Mouse (Mus musculus): ENCODE results near the gene Pfkm.

GRCm38 (mm10) chr15:98144861-98145507 is 52.6 kb downstream of the Pfkm start:
- TF ChIP-seq POLR2AphosphoS2 (IDR thresholded peaks at IDR 0.05; ENCODE audit: low read depth, low read length) (no peak), MAX (IDR thresholded peaks at IDR 0.05; ENCODE audit: low read length) (no peak), HCFC1 (IDR thresholded peaks at IDR 0.05; ENCODE audit: low read depth, low read length) (no peak), JUND (conservative IDR thresholded peaks at IDR 0.05; ENCODE audit: low read depth, low read length) (no peak), ELF1 (IDR thresholded peaks at IDR 0.05; ENCODE audit: low read depth, low read length) (no peak), CTCF (conservative IDR thresholded peaks at IDR 0.05 in 1 of 2, IDR thresholded peaks at IDR 0.05 in 1 of 2; ENCODE audit: low read depth in 2 of 2, low read length in 2 of 2) (no peak), SMC3 (IDR thresholded peaks at IDR 0.05; ENCODE audit: low read depth, low read length) (no peak), POLR2A (IDR thresholded peaks at IDR 0.05; ENCODE audit: low read depth, low read length) (no peak), EP300 (IDR thresholded peaks at IDR 0.05; ENCODE audit: low read length) (no peak), MYC (IDR thresholded peaks at IDR 0.05; ENCODE audit: low read depth, low read length) (no peak), CHD2 (IDR thresholded peaks at IDR 0.05; ENCODE audit: low read length) (no peak), TCF12 (IDR thresholded peaks at IDR 0.05; ENCODE audit: low read depth, low read length) (no peak)

Data from CH12.LX (cell line).